Mouse (Mus musculus) neural tube, embryonic 14.5 days (tissue): Measurements from ENCODE around the gene Spaar. TPM values are rescaled to one million over a fixed set of nuclear protein-coding genes. Genes with fewer than 3 reads are reported as not detected.

Experiments
- ATAC-seq: fragments of 200-750 bp; cut with Nextera tagmentation; 2 replicates; pipeline ENCODE4 v1.8.0; 2017; ENCODE audit warnings: low read depth, mild to moderate bottlenecking, moderate TSS enrichment, moderate library complexity
- H3K27ac ChIP-seq: fragments of 300-500 bp; sonication (generic); 2 replicates; pipeline ENCODE4 v1.5.1; 2014; ENCODE audit warnings: low read depth, mild to moderate bottlenecking, control low read depth, low read length, moderate library complexity, mixed read lengths
- H3K27me3 ChIP-seq: fragments of 300-500 bp; sonication (generic); 2 replicates; pipeline ENCODE4 v1.6.1; 2014; ENCODE audit warnings: low read length; ENCODE audit not compliant: control insufficient read depth, insufficient read depth
- H3K36me3 ChIP-seq: fragments of 300-500 bp; sonication (generic); 2 replicates; pipeline ENCODE4 v1.6.1; 2014; ENCODE audit warnings: low read length, mixed read lengths; ENCODE audit not compliant: control insufficient read depth, insufficient read depth
- H3K4me1 ChIP-seq: fragments of 300-500 bp; sonication (generic); 2 replicates; pipeline ENCODE4 v1.6.1; 2014; ENCODE audit warnings: low read length; ENCODE audit not compliant: control insufficient read depth, insufficient read depth
- H3K4me2 ChIP-seq: fragments of 300-500 bp; sonication (generic); 2 replicates; pipeline ENCODE4 v1.6.1; 2014; ENCODE audit warnings: mild to moderate bottlenecking, low read depth, low read length, control low read depth
- H3K4me3 ChIP-seq: fragments of 300-500 bp; sonication (generic); 2 replicates; pipeline ENCODE4 v1.5.1; 2014; ENCODE audit warnings: low read depth, low read length, control low read depth, mixed read lengths
- H3K9ac ChIP-seq: fragments of 300-500 bp; sonication (generic); replicated peaks from 2 replicates; pipeline ENCODE4 v1.6.1; 2014; ENCODE audit warnings: low read depth, mild to moderate bottlenecking, control low read depth, low read length, mixed read lengths
- H3K9me3 ChIP-seq: fragments of 300-500 bp; sonication (generic); 2 replicates; pipeline ENCODE4 v1.6.1; 2016; ENCODE audit warnings: low read length; ENCODE audit not compliant: control insufficient read depth
- WGBS: fragments of 180-500 bp; shearing (Covaris S2); extraction: QIAGEN DNeasy Blood & Tissue Kit; methylation state at CpG from one replicate; pipeline ENCODE4 v1.1.7; 2014; 5-methylcytosine and 5-hydroxymethylcytosine counted together
- polyA plus RNA-seq: library from polyadenylated mRNA; unstranded; fragments of >200 nt; fragmentation: Nextera tagmentation; extraction: Ambion mirVana; gene quantifications from 2 replicates; pipeline ENCODE4 v1.2.1, GENCODE M21; 2014

The Spaar gene
- polyA plus RNA-seq, 1 experiment from 2014 or later, result not detected

DNA sequence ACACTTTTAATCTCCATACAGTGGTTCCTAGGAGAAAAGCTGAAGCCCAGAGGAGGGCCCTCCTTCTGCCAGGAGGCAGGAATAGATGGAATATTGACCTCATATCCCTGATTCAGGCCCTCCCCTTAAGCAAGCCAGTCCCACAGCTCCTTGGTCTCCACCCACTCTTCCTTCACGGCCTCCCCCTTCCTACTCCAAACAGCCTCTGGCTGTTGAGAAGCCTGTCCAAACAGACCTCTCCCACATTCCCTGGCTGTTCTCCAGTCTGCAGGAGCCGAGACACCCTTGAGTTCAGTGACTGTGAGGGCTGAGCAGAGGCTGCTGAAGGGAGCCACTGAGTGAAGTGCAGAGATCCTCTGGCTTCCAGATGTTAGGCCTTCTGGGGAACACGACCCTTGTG is 2.8 kb upstream of the Spaar start, which contains the start of gene Hrct1:
TSS of gene Hrct1 (plus strand) at position 194 of the 400 bp plus-strand sequence.
- 58% methylated on average over 3 of the region's 3 CpGs for WGBS
- Histone ChIP-seq H3K4me3 (no peak within 1 kb of the TSS), H3K27me3 (no peaks in the 10 kb centered on the region), H3K4me2 (no peak within 1 kb of the TSS), H3K9me3 (no peaks in the 10 kb centered on the region), H3K9ac (no peak within 1 kb of the TSS), H3K36me3 (no peaks in the 10 kb centered on the region), H3K27ac (no peak within 1 kb of the TSS), H3K4me1 (no peaks in the 10 kb centered on the region)
- no peak for ATAC-seq

- H3K4me3 ChIP-seq, result no peak overlapping the region
- 74% methylated on average over 7 of the region's 7 CpGs for WGBS
- no peak overlapping the region for H3K9ac ChIP-seq
- no peaks in the 10 kb centered on the region for H3K4me1 ChIP-seq
- no peak overlapping the region for H3K27ac ChIP-seq
- H3K36me3 ChIP-seq, result no peaks in the 10 kb centered on the region
- H3K9me3 ChIP-seq, result no peaks in the 10 kb centered on the region
- no peak overlapping the region for H3K4me2 ChIP-seq
- no peaks in the 10 kb centered on the region for H3K27me3 ChIP-seq
- ATAC-seq, result no peak
These were observed 1.9 kb upstream of the Spaar start for GRCm38 (mm10) chr4:43727718-43728575.

- no peaks in the 10 kb centered on the region for H3K4me1 ChIP-seq
- H3K4me3 ChIP-seq, result no peak overlapping the region
- no peak overlapping the region for H3K4me2 ChIP-seq
- 67% methylated on average over 5 of the region's 5 CpGs for WGBS
- no peak overlapping the region for H3K9ac ChIP-seq
- H3K9me3 ChIP-seq, result no peaks in the 10 kb centered on the region
- H3K27ac ChIP-seq, result no peak overlapping the region
- no peak for ATAC-seq
- H3K36me3 ChIP-seq, result no peaks in the 10 kb centered on the region
- H3K27me3 ChIP-seq, result no peaks in the 10 kb centered on the region
These were observed 1.3 kb upstream of the Spaar start for GRCm38 (mm10) chr4:43728576-43728954.

- Histone ChIP-seq H3K4me3 (no peak overlapping the region), H3K27me3 (no peaks in the 10 kb centered on the region), H3K4me1 (no peaks in the 10 kb centered on the region), H3K27ac (no peak overlapping the region), H3K9me3 (no peaks in the 10 kb centered on the region), H3K9ac (no peak overlapping the region), H3K4me2 (no peak overlapping the region), H3K36me3 (no peaks in the 10 kb centered on the region)
- no peak for ATAC-seq
- 72% methylated on average over 3 of the region's 3 CpGs for WGBS
These were observed 708 bp upstream of the Spaar start for GRCm38 (mm10) chr4:43729126-43729525.

DNA sequence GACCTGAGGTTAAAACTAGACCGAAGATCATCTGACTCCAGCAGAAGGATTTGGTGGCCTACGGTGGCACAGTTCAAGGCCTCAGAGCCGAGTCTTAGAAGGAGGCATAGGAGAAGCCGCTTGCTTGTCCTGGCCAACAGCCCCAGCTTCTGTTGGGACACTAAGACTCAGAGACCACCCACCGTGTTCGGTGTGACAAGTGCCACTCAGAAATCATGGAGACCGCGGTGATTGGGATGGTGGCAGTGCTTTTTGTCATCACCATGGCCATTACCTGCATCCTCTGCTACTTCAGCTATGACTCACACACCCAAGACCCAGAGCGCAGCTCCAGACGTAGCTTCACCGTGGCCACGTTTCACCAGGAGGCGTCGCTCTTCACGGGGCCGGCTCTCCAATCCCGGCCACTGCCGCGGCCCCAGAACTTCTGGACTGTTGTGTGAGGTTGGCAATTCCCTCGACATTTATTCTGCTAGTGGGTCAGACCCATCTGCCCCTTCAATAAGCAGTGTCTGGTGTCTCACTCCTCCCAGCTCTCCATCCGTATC is 990 bp downstream of the Spaar start:
- no peak overlapping the region for H3K4me3 ChIP-seq
- no peaks in the 10 kb centered on the region for H3K27me3 ChIP-seq
- WGBS, result 73% methylated on average over 21 of the region's 21 CpGs
- no peak overlapping the region for H3K27ac ChIP-seq
- no peaks in the 10 kb centered on the region for H3K4me1 ChIP-seq
- no peak overlapping the region for H3K9ac ChIP-seq
- no peak overlapping the region for H3K4me2 ChIP-seq
- H3K9me3 ChIP-seq, result no peaks in the 10 kb centered on the region
- no peaks in the 10 kb centered on the region for H3K36me3 ChIP-seq
- no peak for ATAC-seq

- no peaks in the 10 kb centered on the region for H3K4me1 ChIP-seq
- WGBS, result 22% methylated on average over 1 of the region's 1 CpGs
- no peak overlapping the region for H3K9ac ChIP-seq
- H3K4me2 ChIP-seq, result no peak overlapping the region
- no peak for ATAC-seq
- H3K27ac ChIP-seq, result no peak overlapping the region
- H3K36me3 ChIP-seq, result no peaks in the 10 kb centered on the region
- no peak overlapping the region for H3K4me3 ChIP-seq
- H3K9me3 ChIP-seq, result no peaks in the 10 kb centered on the region
- no peaks in the 10 kb centered on the region for H3K27me3 ChIP-seq
These were observed 2.3 kb downstream of the Spaar start for GRCm38 (mm10) chr4:43732171-43732570.

DNA sequence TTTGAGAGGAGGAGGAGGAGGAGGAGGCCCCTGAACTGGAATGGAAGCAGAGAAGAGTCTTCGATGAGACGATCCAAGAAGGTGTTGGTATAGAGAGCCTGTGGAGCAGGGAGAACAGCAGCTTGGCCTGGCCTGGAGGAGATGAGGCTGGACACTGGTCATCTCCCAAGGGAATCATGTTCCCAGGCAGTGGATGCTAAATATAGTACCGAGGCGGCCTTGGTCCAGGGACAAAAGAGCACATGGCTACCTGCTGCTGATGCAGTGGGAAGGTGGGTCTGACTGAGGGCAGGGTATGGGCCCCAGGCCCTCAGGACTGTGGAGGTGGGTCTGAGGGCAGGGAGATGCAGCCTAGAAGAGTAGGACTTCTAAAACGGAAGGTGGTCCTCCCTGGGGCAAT is 3.4 kb downstream of the Spaar start:
- Histone ChIP-seq H3K4me3 (no peak overlapping the region), H3K9ac (no peak overlapping the region), H3K9me3 (no peaks in the 10 kb centered on the region), H3K36me3 (no peaks in the 10 kb centered on the region), H3K4me1 (no peaks in the 10 kb centered on the region), H3K4me2 (no peak overlapping the region), H3K27ac (no peak overlapping the region), H3K27me3 (no peaks in the 10 kb centered on the region)
- WGBS, result 88% methylated on average over 5 of the region's 5 CpGs
- no peak for ATAC-seq

GRCm38 (mm10) chr4:43737144-43737543 is 7.3 kb downstream of the Spaar start:
- Histone ChIP-seq H3K36me3 (no peaks in the 10 kb centered on the region), H3K4me3 (no peak overlapping the region), H3K4me2 (no peak overlapping the region), H3K9ac (no peak overlapping the region), H3K4me1 (no peaks in the 10 kb centered on the region), H3K9me3 (no peaks in the 10 kb centered on the region), H3K27ac (no peak overlapping the region), H3K27me3 (no peaks in the 10 kb centered on the region)
- ATAC-seq, result no peak
- 63% methylated on average over 6 of the region's 6 CpGs for WGBS

DNA sequence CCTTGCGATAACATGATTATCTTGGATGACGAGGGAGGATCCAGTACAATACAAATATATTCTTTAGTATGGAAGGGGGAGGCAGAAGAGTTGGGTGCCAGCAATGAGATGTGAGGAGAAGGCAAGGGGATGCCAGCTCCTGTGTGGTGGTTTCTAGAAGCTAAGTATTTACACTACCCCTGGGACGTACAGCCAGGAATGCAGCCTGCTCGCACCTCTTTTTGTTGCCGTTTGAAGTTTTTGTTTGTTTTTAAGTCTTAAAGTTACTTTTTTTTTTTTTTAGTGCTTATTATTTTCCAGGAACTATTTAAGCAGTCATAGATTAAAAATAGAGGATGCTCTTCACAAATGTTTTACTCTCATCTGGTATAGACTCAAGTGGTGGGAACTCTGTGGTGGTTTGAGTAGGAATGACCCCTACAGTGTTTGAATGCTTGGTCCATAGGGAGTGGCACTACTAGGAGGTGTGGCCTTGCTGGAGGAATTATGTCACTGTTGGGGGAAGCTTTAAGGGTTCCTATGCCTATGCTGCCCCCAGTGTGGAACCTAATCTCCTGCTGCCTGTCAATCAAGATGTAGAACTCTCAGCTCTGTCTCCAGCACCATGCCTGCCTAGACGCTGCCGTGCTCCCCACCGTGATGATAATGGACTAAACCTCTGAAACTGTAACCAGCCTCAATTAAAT is 9.3 kb downstream of the Spaar start:
- Histone ChIP-seq H3K4me1 (no peaks in the 10 kb centered on the region), H3K27ac (no peak overlapping the region), H3K36me3 (no peaks in the 10 kb centered on the region), H3K9ac (no peak overlapping the region), H3K27me3 (no peaks in the 10 kb centered on the region), H3K4me3 (no peak overlapping the region), H3K9me3 (no peaks in the 10 kb centered on the region), H3K4me2 (no peak overlapping the region)
- ATAC-seq, result no peak
- 79% methylated on average over 8 of the region's 8 CpGs for WGBS
